ENCODE assay signal across 20 mouse cellular contexts in the genomic region with DNA sequence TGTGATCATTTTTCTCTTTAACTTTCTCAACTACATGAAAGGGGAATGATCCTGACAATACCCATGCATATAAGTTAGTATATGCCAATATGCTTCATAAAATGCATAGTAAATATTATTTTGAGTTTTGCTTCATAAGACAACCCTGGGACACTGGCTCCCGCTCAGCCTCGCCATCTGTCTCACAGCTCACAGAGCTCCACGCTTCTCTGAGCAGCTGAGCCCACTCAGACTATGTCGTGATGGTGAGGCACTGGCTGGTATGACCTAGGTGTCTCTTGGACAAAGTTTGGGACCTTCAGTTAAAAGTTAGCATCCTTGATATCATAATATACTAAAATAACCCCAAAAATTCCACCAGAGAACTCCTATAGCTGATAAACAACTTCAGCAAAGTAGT.
"Had no signal": no experiment of that assay in that cellular context is flagged by ENCODE, and none has a peak within 500 bp of the region (broad histone marks: within the 10 kb centered on the region; RNA-seq: fewer than 3 reads in every experiment).

No protein-coding gene starts in this region.

- H3K36me3 ChIP-seq: lung, embryonic 15.5 days; midbrain, embryonic 12.5 days; midbrain, embryonic 15.5 days; neural tube, embryonic 12.5 days; neural tube, embryonic 15.5 days had no signal

- H3K4me2 ChIP-seq: liver, embryonic 11.5 days; lung, embryonic 15.5 days; midbrain, embryonic 12.5 days; midbrain, embryonic 15.5 days; neural tube, embryonic 12.5 days; neural tube, embryonic 15.5 days had no signal

- DNase-seq: kidney, adult 2 months; kidney, postnatal 25 days; layer of hippocampus, postnatal 36 days; lung, adult 18-20 months; lung, postnatal 10 days; lung, postnatal 36 days; right cerebral cortex, postnatal 25 days; thymus, adult 2 months; thymus, postnatal 25 days had no signal

- H3K9ac ChIP-seq: liver, embryonic 14.5 days; lung, embryonic 15.5 days; midbrain, embryonic 12.5 days; midbrain, embryonic 15.5 days; neural tube, embryonic 12.5 days; neural tube, embryonic 15.5 days had no signal

- H3K27ac ChIP-seq: kidney, postnatal 0 days; left cerebral cortex, adult 2 months; liver, embryonic 14.5 days; lung, embryonic 15.5 days; midbrain, embryonic 12.5 days; midbrain, embryonic 15.5 days; neural tube, embryonic 12.5 days; neural tube, embryonic 15.5 days had no signal

- ATAC-seq: intestine, postnatal 0 days; midbrain, embryonic 15.5 days had no signal

- H3K9me3 ChIP-seq: lung, embryonic 15.5 days; midbrain, embryonic 15.5 days; neural tube, embryonic 15.5 days had no signal

- H3K4me1 ChIP-seq: midbrain, embryonic 12.5 days; midbrain, embryonic 15.5 days; neural tube, embryonic 12.5 days; neural tube, embryonic 15.5 days had no signal

- H3K4me3 ChIP-seq: left cerebral cortex, adult 2 months; lung, embryonic 15.5 days; megakaryocyte, embryonic 14.5 days; midbrain, embryonic 12.5 days; midbrain, embryonic 15.5 days; neural tube, embryonic 12.5 days; neural tube, embryonic 15.5 days had no signal

- H3K27me3 ChIP-seq: lung, embryonic 15.5 days; midbrain, embryonic 12.5 days; midbrain, embryonic 15.5 days; neural tube, embryonic 12.5 days; neural tube, embryonic 15.5 days had no signal
